Mouse (Mus musculus): ENCODE results near the gene Adamts7. TPM values are rescaled to one million over a fixed set of nuclear protein-coding genes. Genes with fewer than 3 reads are reported as not detected.

The Adamts7 gene
- polyA plus RNA-seq, 1 experiment = 19.9 TPM

DNA sequence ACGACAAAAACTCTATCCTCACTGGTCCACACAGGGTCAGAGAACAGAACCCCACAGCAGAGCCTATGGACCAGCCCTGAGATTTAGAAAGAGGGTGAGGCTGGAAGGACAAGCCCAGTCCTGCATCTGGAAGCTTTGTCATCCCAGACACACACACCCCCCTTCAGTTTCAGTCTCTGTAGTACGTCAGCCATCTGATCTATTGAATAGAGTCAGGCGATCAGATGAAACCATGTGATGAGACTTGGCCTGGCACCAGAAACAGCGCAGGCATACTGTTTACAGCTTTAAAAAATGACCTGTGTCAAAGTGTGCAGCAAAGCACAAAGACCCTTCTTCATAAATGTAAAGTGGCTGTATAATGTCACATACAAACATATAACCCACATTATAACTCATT is 77.7 kb downstream of the Adamts7 start:
- no peak for TF ChIP-seq TCF3 (IDR thresholded peaks at IDR 0.05; ENCODE audit: insufficient read length, low read depth)
- TF ChIP-seq TCF12 (IDR thresholded peaks at IDR 0.05; ENCODE audit: insufficient read depth, poor library complexity, severe bottlenecking) = no peak

DNA sequence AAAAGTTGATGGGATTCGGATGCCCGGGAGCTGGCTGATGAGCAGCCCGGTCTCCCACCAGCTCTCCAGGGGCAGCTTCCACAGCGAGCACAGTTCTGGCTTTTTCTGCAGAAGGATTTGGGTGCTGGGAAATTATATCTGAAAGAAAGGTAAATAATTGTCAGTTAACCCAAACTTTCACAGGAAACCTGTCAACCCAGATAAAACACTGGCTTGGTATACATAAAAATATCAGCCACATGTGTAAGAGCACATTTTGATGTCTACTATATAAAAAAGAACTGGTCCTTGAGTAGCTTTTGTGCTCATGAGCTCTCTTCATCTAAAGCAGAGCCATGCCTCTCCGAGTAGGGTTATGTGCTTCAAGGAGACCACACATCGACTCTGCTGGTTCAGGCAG is 78.2 kb downstream of the Adamts7 start:
- H3K79me2 ChIP-seq (ENCODE audit: control insufficient read depth, insufficient read depth) = no peaks in the 10 kb centered on the region
- no peaks in the 10 kb centered on the region for H3K36me3 ChIP-seq (ENCODE audit: control insufficient read depth, insufficient read depth)
- TF ChIP-seq TCF12 (IDR thresholded peaks at IDR 0.05; ENCODE audit: insufficient read depth, poor library complexity, severe bottlenecking) = no peak
- TF ChIP-seq MYOD1 (IDR thresholded peaks at IDR 0.05; ENCODE audit: control insufficient read depth in 1 of 3, insufficient read length in 2 of 3, low read depth in 2 of 3) = no peak
- TF ChIP-seq REST (IDR thresholded peaks at IDR 0.05; ENCODE audit: insufficient read depth, insufficient read length) = no peak
- no peak for TF ChIP-seq TCF3 (IDR thresholded peaks at IDR 0.05; ENCODE audit: insufficient read length, low read depth)
- no peak for TF ChIP-seq MYOG (IDR thresholded peaks at IDR 0.05; ENCODE audit: control insufficient read depth in 1 of 3, insufficient read depth in 1 of 3, insufficient read length in 2 of 3, low read depth in 2 of 3)
- no peak for TF ChIP-seq CEBPB (IDR thresholded peaks at IDR 0.05; ENCODE audit: insufficient read depth, poor library complexity, severe bottlenecking)
- TF ChIP-seq SRF (IDR thresholded peaks at IDR 0.05; ENCODE audit: control insufficient read depth, insufficient read length, low read depth) = no peak
- no peak for TF ChIP-seq USF1 (IDR thresholded peaks at IDR 0.05; ENCODE audit: low read depth)
- TF ChIP-seq POLR2AphosphoS2 (IDR thresholded peaks at IDR 0.05; ENCODE audit: insufficient read length, low read depth) = no peak
- TF ChIP-seq POLR2A (IDR thresholded peaks at IDR 0.05; ENCODE audit: insufficient read length, low read depth) = no peak
- TF ChIP-seq MAX (IDR thresholded peaks at IDR 0.05; ENCODE audit: low read depth) = no peak

More for the DNA sequence above, 77.7 kb downstream of the Adamts7 start:
- Histone ChIP-seq H3K27me3 (ENCODE audit: control insufficient read depth, insufficient read depth, insufficient read length) (no peaks in the 10 kb centered on the region), H3ac (ENCODE audit: control insufficient read depth, insufficient read length) (no peak overlapping the region), H3K4me2 (ENCODE audit: low read depth) (no peak overlapping the region), H3K36me3 (ENCODE audit: control insufficient read depth, insufficient read depth) (no peaks in the 10 kb centered on the region), H3K79me2 (ENCODE audit: control insufficient read depth, insufficient read depth) (no peaks in the 10 kb centered on the region), H3K4me3 (no peak overlapping the region)

DNA sequence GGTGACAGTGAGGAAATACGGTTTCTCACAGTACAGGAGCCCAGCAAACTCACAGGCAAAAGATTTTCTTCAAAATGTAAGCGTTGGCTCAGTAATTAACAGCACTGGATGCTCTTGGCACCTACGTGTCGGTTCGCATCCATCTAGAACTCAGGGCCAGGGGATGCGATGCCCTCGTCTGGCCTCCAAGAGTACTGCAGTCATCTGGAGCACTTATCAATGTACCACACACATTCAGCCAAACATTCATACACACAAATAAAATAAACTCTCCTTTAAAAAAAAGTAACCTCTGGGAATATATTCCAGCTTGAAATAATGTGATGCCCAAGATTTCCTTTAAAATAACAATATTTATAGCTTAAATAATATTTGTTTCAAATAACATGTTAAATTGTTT is 78.7 kb downstream of the Adamts7 start:
- no peaks in the 10 kb centered on the region for H3K36me3 ChIP-seq (ENCODE audit: control insufficient read depth, insufficient read depth)
- no peak overlapping the region for H3K4me3 ChIP-seq
- H3K27me3 ChIP-seq (ENCODE audit: control insufficient read depth, insufficient read depth, insufficient read length) = no peaks in the 10 kb centered on the region
- TF ChIP-seq TCF12 (IDR thresholded peaks at IDR 0.05; ENCODE audit: insufficient read depth, poor library complexity, severe bottlenecking) (no peak), MAX (IDR thresholded peaks at IDR 0.05; ENCODE audit: low read depth) (no peak), REST (IDR thresholded peaks at IDR 0.05; ENCODE audit: insufficient read depth, insufficient read length) (no peak), POLR2A (IDR thresholded peaks at IDR 0.05; ENCODE audit: insufficient read length, low read depth) (no peak), USF1 (IDR thresholded peaks at IDR 0.05; ENCODE audit: low read depth) (no peak), TCF3 (IDR thresholded peaks at IDR 0.05; ENCODE audit: insufficient read length, low read depth) (no peak), CEBPB (IDR thresholded peaks at IDR 0.05; ENCODE audit: insufficient read depth, poor library complexity, severe bottlenecking) (no peak), E2F4 (IDR thresholded peaks at IDR 0.05; ENCODE audit: insufficient read depth) (no peak), POLR2AphosphoS2 (IDR thresholded peaks at IDR 0.05; ENCODE audit: insufficient read length, low read depth) (no peak), MYOD1 (IDR thresholded peaks at IDR 0.05; ENCODE audit: control insufficient read depth in 1 of 3, insufficient read length in 2 of 3, low read depth in 2 of 3) (no peak), SRF (IDR thresholded peaks at IDR 0.05; ENCODE audit: control insufficient read depth, insufficient read length, low read depth) (no peak), MYOG (IDR thresholded peaks at IDR 0.05; ENCODE audit: control insufficient read depth in 1 of 3, insufficient read depth in 1 of 3, insufficient read length in 2 of 3, low read depth in 2 of 3) (no peak)
- no peak overlapping the region for H3K4me2 ChIP-seq (ENCODE audit: low read depth)
- H3ac ChIP-seq (ENCODE audit: control insufficient read depth, insufficient read length) = no peak overlapping the region
- no peaks in the 10 kb centered on the region for H3K79me2 ChIP-seq (ENCODE audit: control insufficient read depth, insufficient read depth)

More for the DNA sequence above, 78.2 kb downstream of the Adamts7 start:
- Histone ChIP-seq H3K4me3 (no peak overlapping the region), H3ac (ENCODE audit: control insufficient read depth, insufficient read length) (no peak overlapping the region), H3K4me2 (ENCODE audit: low read depth) (no peak overlapping the region), H3K27me3 (ENCODE audit: control insufficient read depth, insufficient read depth, insufficient read length) (no peaks in the 10 kb centered on the region)

DNA sequence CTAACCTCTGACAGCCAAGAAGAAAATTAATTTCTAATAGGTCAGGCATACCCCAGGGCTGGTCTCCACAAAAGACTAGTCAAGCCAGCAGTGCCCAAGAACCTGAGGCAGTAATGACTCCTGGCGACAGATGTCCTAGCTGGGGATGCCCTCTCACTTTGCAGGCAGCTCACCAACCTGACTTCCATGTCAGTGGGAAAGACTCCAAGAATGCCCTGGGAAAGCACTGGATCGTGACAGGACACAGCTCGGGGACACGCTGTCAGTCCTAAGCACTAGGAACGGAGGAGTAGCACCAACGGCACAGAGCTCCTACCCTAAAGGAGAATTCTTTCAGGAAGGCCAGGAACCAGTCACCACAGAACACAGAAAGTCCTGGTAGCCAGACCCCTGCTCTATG is 79.4 kb downstream of the Adamts7 start:
- no peaks in the 10 kb centered on the region for H3K79me2 ChIP-seq (ENCODE audit: control insufficient read depth, insufficient read depth)
- no peaks in the 10 kb centered on the region for H3K27me3 ChIP-seq (ENCODE audit: control insufficient read depth, insufficient read depth, insufficient read length)
- H3K4me3 ChIP-seq = no peak overlapping the region
- H3K36me3 ChIP-seq (ENCODE audit: control insufficient read depth, insufficient read depth) = no peaks in the 10 kb centered on the region
- no peak overlapping the region for H3K4me2 ChIP-seq (ENCODE audit: low read depth)
- no peak for TF ChIP-seq SRF (IDR thresholded peaks at IDR 0.05; ENCODE audit: control insufficient read depth, insufficient read length, low read depth)
- no peak for TF ChIP-seq E2F4 (IDR thresholded peaks at IDR 0.05; ENCODE audit: insufficient read depth)
- no peak for TF ChIP-seq USF1 (IDR thresholded peaks at IDR 0.05; ENCODE audit: low read depth)
- TF ChIP-seq TCF3 (IDR thresholded peaks at IDR 0.05; ENCODE audit: insufficient read length, low read depth) = no peak
- no peak for TF ChIP-seq REST (IDR thresholded peaks at IDR 0.05; ENCODE audit: insufficient read depth, insufficient read length)
- TF ChIP-seq MYOG (IDR thresholded peaks at IDR 0.05; ENCODE audit: control insufficient read depth in 1 of 3, insufficient read depth in 1 of 3, insufficient read length in 2 of 3, low read depth in 2 of 3) = no peak
- no peak for TF ChIP-seq POLR2A (IDR thresholded peaks at IDR 0.05; ENCODE audit: insufficient read length, low read depth)
- TF ChIP-seq MAX (IDR thresholded peaks at IDR 0.05; ENCODE audit: low read depth) = no peak
- TF ChIP-seq TCF12 (IDR thresholded peaks at IDR 0.05; ENCODE audit: insufficient read depth, poor library complexity, severe bottlenecking) = no peak
- H3ac ChIP-seq (ENCODE audit: control insufficient read depth, insufficient read length) = no peak overlapping the region

DNA sequence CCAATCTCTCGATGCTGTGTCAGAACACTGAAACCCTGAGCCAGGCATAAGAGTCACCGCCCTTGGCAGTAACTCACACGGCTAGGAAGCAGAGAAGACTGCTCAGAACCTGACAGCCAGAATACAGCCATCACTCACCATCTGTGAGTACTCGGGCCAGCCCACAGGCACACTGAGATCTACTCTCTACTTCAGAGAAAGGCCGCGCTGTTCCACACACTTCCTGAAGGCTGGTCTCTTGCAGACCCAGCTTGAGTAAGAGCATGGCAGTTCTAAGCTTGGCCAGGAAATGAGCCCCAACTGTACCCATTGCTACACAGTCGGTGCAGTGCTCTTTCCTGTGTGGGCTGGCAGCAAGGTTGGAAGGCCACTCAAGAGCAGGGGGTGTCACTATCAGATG is 80.0 kb downstream of the Adamts7 start:
- H3K36me3 ChIP-seq (ENCODE audit: control insufficient read depth, insufficient read depth) = no peaks in the 10 kb centered on the region
- no peaks in the 10 kb centered on the region for H3K27me3 ChIP-seq (ENCODE audit: control insufficient read depth, insufficient read depth, insufficient read length)
- H3K79me2 ChIP-seq (ENCODE audit: control insufficient read depth, insufficient read depth) = no peaks in the 10 kb centered on the region
- H3ac ChIP-seq (ENCODE audit: control insufficient read depth, insufficient read length) = no peak overlapping the region
- no peak overlapping the region for H3K4me3 ChIP-seq
- TF ChIP-seq CEBPB (IDR thresholded peaks at IDR 0.05; ENCODE audit: insufficient read depth, poor library complexity, severe bottlenecking) = no peak
- no peak for TF ChIP-seq USF1 (IDR thresholded peaks at IDR 0.05; ENCODE audit: low read depth)
- no peak for TF ChIP-seq SRF (IDR thresholded peaks at IDR 0.05; ENCODE audit: control insufficient read depth, insufficient read length, low read depth)
- TF ChIP-seq POLR2AphosphoS2 (IDR thresholded peaks at IDR 0.05; ENCODE audit: insufficient read length, low read depth) = no peak
- TF ChIP-seq TCF3 (IDR thresholded peaks at IDR 0.05; ENCODE audit: insufficient read length, low read depth) = no peak
- TF ChIP-seq REST (IDR thresholded peaks at IDR 0.05; ENCODE audit: insufficient read depth, insufficient read length) = no peak
- no peak for TF ChIP-seq MAX (IDR thresholded peaks at IDR 0.05; ENCODE audit: low read depth)
- no peak for TF ChIP-seq MYOG (IDR thresholded peaks at IDR 0.05; ENCODE audit: control insufficient read depth in 1 of 3, insufficient read depth in 1 of 3, insufficient read length in 2 of 3, low read depth in 2 of 3)
- no peak for TF ChIP-seq POLR2A (IDR thresholded peaks at IDR 0.05; ENCODE audit: insufficient read length, low read depth)
- TF ChIP-seq MYOD1 (IDR thresholded peaks at IDR 0.05; ENCODE audit: control insufficient read depth in 1 of 3, insufficient read length in 2 of 3, low read depth in 2 of 3) = no peak
- TF ChIP-seq E2F4 (IDR thresholded peaks at IDR 0.05; ENCODE audit: insufficient read depth) = no peak
- no peak for TF ChIP-seq TCF12 (IDR thresholded peaks at IDR 0.05; ENCODE audit: insufficient read depth, poor library complexity, severe bottlenecking)
- no peak overlapping the region for H3K4me2 ChIP-seq (ENCODE audit: low read depth)

All from myocyte (in vitro differentiated cells).